Comparison of ENCODE assay signal across 8 mouse cellular contexts in genomic region chr16:5931680-5932079, GRCm38 (mm10). TPM values are rescaled to one million over a fixed set of nuclear protein-coding genes. Genes with fewer than 3 reads are reported as not detected.
DNase-seq lines count a peak whose midpoint lies in the region; ATAC-seq lines count a peak whose summit lies in the region.

No protein-coding gene starts in this region.

- no peak overlapping the region for H3K4me2 ChIP-seq in forebrain, embryonic 11.5 days (ENCODE audit: low read depth, low read length, severe bottlenecking)

- no peaks in the 10 kb centered on the region for H3K27me3 ChIP-seq in forebrain, embryonic 11.5 days (ENCODE audit: control insufficient read depth, insufficient read depth, low read length)
- H3K27me3 ChIP-seq in hindbrain, embryonic 10.5 days (ENCODE audit: insufficient read depth, poor library complexity, severe bottlenecking): no peaks in the 10 kb centered on the region

- WGBS in forebrain, embryonic 11.5 days: 28% methylated on average over 7 of the region's 7 CpGs
- 32% methylated on average over 7 of the region's 7 CpGs for WGBS in hindbrain, embryonic 10.5 days

- peak; percentile 84 for DNase-seq in R1 (ENCODE audit: low read depth, low spot score)
- peak; percentile 49 for DNase-seq in c-Kit-positive CD71-negative TER-119-negative erythroid progenitor cells, embryonic 14.5 days (ENCODE audit: low read depth)
- peak; percentile 84 for DNase-seq in forebrain, embryonic 11.5 days (ENCODE audit: low spot score)
- peak; percentile 73 for DNase-seq in hindbrain, embryonic 10.5 days (ENCODE audit: low spot score)
- DNase-seq in layer of hippocampus, adult 9-11 months: peak; percentile 79
- peak; percentile 93 for DNase-seq in right cerebral cortex, postnatal 4 days

- H3K4me3 ChIP-seq in forebrain, embryonic 11.5 days (ENCODE audit: low read depth, low read length): no peak overlapping the region
- H3K4me3 ChIP-seq in hindbrain, embryonic 10.5 days: no peak overlapping the region

- H3K9me3 ChIP-seq in forebrain, embryonic 11.5 days (ENCODE audit: control insufficient read depth, low read length): no peaks in the 10 kb centered on the region
- no peaks in the 10 kb centered on the region for H3K9me3 ChIP-seq in hindbrain, embryonic 10.5 days

- H3K27ac ChIP-seq in forebrain, embryonic 11.5 days (ENCODE audit: low read depth, low read length): no peak overlapping the region
- H3K27ac ChIP-seq in hindbrain, embryonic 10.5 days: no peak overlapping the region

- no peak overlapping the region for H3K9ac ChIP-seq in forebrain, embryonic 11.5 days (ENCODE audit: low read length)

- ATAC-seq in forebrain, embryonic 11.5 days (replicated peaks; ENCODE audit: low FRiP score): peak; percentile 36; the same call in 1 of the 2 replicates
- ATAC-seq in megakaryocyte progenitor cell, adult 5-6 weeks (replicated peaks; ENCODE audit: poor library complexity): peak; percentile 48; the same call in 1 of the 2 replicates
- no peak for ATAC-seq in activated CD4-positive, CD25-positive, alpha-beta regulatory T cell, adult 4 months

- no peaks in the 10 kb centered on the region for H3K36me3 ChIP-seq in forebrain, embryonic 11.5 days (ENCODE audit: control insufficient read depth, insufficient read depth, low read length)
- no peaks in the 10 kb centered on the region for H3K36me3 ChIP-seq in hindbrain, embryonic 10.5 days

- H3K4me1 ChIP-seq in forebrain, embryonic 11.5 days (replicated peaks; ENCODE audit: control insufficient read depth, insufficient read depth, low read length): no peaks in the 10 kb centered on the region
- H3K4me1 ChIP-seq in hindbrain, embryonic 10.5 days (replicated peaks): peaks cover 11% of the 10 kb centered on the region

RNA-seq across cellular contexts. Expression of gene Rbfox1, which starts 46.5 kb away (rescaled TPM):
- 4.6 and 6.0 TPM in 2 replicates for polyA plus RNA-seq in forebrain, embryonic 11.5 days (2014; fragmentation: Nextera tagmentation; extraction: Ambion mirVana)
- 4.9 and 14.6 TPM in 2 replicates for polyA plus RNA-seq in hindbrain, embryonic 10.5 days (2016; fragmentation: Nextera tagmentation; extraction: Ambion mirVana)
- total RNA-seq in megakaryocyte progenitor cell, adult 5-6 weeks (2015): 0.15 and 0.29 TPM in 2 replicates
- total RNA-seq in megakaryocyte progenitor cell, adult 5-6 weeks (2017): 0.84 TPM in 1 of 2 replicates, not detected in the other
- not detected for polyA plus RNA-seq in activated CD4-positive, CD25-positive, alpha-beta regulatory T cell, adult 4 months (2017; shearing (Covaris generic))
